Mouse (Mus musculus) left cerebral cortex, adult 2 months (tissue): ENCODE data around the gene Nrp2. TPM values are rescaled to one million over a fixed set of nuclear protein-coding genes. Genes with fewer than 3 reads are reported as not detected.

Experiments used
- DNase-seq, 2 experiments: peaks; one replicate each; pipeline ENCODE4 v3.0.0; 2021 to 2022; ENCODE audit warnings: low spot score in 2 of 2, mixed read lengths in 1 of 2; ENCODE audit errors: extremely low spot score in 1 of 2
- H3K27ac ChIP-seq: fragments of 200-600 bp; 2 replicates; pipeline ENCODE4 v1.8.1; 2022
- H3K4me3 ChIP-seq: fragments of 200-600 bp; 2 replicates; pipeline ENCODE4 v1.8.1; 2022
- CTCF ChIP-seq: fragments of 200-600 bp; IDR thresholded peaks from 2 replicates; pipeline ENCODE4 v1.8.1; 2022; ENCODE audit warnings: antibody characterized with exemption, mild to moderate bottlenecking, moderate library complexity
- intact Hi-C: fragments of 180-260 bp; cut with DNase I; formaldehyde crosslinking; loops from one replicate; pipeline ENCODE4 v1.15.1; 2025
- long read RNA-seq, 2 experiments: library from polyadenylated mRNA; stranded (forward); transcript quantifications; one replicate each; pipeline ENCODE4 v2.0.0; 2021; ENCODE audit warnings: borderline mapping rate in 2 of 2
- total RNA-seq, 2 experiments: library from RNA; stranded (reverse); gene quantifications; 2 replicates each; pipeline ENCODE4 v1.2.3; 2021

The Nrp2 gene
- total RNA-seq, result 10 to 100 TPM; 32.8 to 34.7 TPM
- long read RNA-seq, experiment 1, full-length matches to known transcripts, result 11 of 19 reads
- long read RNA-seq, experiment 1, partial matches to known transcripts, result 4 of 19 reads
- long read RNA-seq, experiment 1, other reads (novel, unspliced or antisense), result 4 of 19 reads
- long read RNA-seq, experiment 2, full-length matches to known transcripts, result 9 of 16 reads
- long read RNA-seq, experiment 2, partial matches to known transcripts, result 6 of 16 reads
- long read RNA-seq, experiment 2, other reads (novel, unspliced or antisense), result 1 of 16 reads

DNA sequence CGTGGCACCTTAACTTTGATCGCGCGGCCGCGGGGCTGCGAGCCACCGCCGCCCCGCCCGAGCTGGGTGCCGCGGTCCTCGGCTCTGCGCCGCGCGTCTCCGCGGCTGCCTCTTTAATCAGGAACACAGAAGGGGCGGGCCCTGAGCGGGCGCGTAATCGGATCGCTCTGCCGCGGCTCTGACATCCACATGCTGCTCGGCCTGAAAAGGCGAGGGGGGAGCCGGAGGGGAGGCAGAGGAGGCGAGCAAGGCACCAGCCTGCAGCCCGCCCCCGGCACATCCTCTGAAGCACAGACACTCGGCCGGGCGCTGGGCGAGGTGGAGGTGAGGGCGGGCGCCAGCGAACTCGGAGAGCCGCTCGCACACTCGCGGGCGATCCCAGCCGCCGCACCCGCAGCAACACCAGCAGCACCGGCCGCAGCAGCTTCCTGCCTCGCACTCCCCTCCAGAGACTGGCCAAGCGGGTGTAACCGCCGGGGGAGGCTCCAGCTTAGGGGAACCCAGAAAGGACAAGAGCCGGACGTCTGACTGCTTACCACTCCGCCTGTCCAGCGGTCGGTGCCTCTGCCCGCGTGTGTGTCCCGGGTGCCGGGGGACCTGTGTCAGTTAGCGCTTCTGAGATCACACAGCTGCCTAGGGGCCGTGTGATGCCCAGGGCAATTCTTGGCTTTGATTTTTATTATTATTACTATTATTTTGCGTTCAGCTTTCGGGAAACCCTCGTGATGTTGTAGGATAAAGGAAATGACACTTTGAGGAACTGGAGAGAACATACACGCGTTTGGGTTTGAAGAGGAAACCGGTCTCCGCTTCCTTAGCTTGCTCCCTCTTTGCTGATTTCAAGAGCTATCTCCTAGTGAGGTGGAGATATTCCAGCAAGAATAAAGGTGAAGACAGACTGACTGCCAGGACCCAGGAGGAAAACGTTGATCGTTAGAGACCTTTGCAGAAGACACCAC lies at the start of gene Nrp2:
Gene Nrp2, plus strand, starts transcription at position 128 of the 959 bp plus-strand sequence.
- no peak for TF ChIP-seq CTCF
- peak within 1 kb of the TSS; percentile 81 for H3K4me3 ChIP-seq
- H3K27ac ChIP-seq, result peak within 1 kb of the TSS; percentile 74
- intact Hi-C loops, result loop anchor here (5.0 to 10.0 kb wide), 5 partner anchors 931 to 1649 kb away; no protein-coding TSS in a partner anchor
- peak; percentile 75 to 85 for DNase-seq

- H3K4me3 ChIP-seq, result no peak overlapping the region
- DNase-seq, result no peak
- no peak overlapping the region for H3K27ac ChIP-seq
- no peak for TF ChIP-seq CTCF
- intact Hi-C loops, result no loop called here
Observed at GRCm38 (mm10) chr1:62654436-62654835, 48.6 kb upstream of the Nrp2 start.

DNA sequence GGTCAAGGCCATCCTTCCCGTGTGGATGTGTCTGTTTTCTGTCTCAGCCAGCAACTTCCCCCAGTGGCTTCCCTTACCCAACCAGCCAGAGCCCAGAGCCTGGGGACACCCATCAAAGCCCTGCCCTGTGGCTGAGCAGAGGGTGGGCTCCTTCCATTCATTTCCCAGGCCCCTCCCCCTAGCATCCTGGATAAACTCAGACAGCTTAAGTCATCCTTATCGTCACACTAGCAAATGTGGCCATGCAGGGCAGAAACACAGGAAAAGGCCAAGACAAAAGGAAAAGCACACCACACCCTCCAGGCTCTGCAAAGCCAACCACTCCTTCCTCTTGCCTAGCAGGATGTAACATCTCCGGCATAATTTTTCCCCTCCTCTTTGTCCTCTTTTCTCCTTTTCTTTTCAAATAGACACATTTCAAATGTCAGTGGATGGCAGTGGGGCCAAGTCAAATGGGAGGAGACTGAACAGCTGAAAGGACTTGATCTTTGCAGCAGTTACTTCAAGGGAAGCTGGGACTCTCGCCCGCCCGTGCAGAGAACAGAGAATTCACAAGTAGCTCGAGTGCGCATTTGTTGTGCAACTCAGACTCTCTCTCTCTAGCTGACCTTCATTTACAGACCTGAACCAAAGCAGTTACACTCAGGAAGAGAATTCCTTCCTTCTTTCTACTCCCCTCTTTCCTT lies 38.0 kb upstream of the Nrp2 start:
- no peak for TF ChIP-seq CTCF
- Histone ChIP-seq H3K4me3 (no peak overlapping the region), H3K27ac (no peak overlapping the region)
- DNase-seq, result no peak
- intact Hi-C loops, result no loop called here

- Histone ChIP-seq H3K4me3 (no peak overlapping the region), H3K27ac (no peak overlapping the region)
- DNase-seq, result no peak
- intact Hi-C loops, result no loop called here
- no peak for TF ChIP-seq CTCF
Observed at GRCm38 (mm10) chr1:62665771-62666730, 37.0 kb upstream of the Nrp2 start.

DNA sequence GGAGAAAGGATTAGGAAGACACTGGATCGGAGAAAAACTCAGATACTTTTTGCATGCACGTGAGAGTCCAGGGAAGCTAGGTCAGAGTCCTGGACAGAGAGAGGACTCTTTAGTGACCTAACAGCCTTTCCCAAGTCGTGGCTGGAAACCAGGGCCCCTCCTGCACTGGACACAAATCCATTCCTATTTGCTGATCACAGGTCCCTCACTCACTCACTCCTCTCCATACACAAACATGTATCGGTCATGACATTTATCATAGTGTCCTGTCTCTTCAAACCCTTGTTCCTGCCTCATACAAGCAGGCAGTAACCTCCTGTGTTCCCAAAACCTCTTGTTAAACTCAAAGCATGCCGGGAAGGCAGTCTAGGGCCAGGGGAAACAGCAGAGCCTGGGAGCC lies 36.3 kb upstream of the Nrp2 start:
- no peak overlapping the region for H3K27ac ChIP-seq
- no peak overlapping the region for H3K4me3 ChIP-seq
- intact Hi-C loops, result no loop called here
- no peak for TF ChIP-seq CTCF
- no peak for DNase-seq

GRCm38 (mm10) chr1:62678611-62679344 lies 24.3 kb upstream of the Nrp2 start:
- Histone ChIP-seq H3K27ac (no peak overlapping the region), H3K4me3 (no peak overlapping the region)
- intact Hi-C loops, result no loop called here
- no peak for TF ChIP-seq CTCF
- no peak for DNase-seq

GRCm38 (mm10) chr1:62679466-62679865 lies 23.6 kb upstream of the Nrp2 start:
- Histone ChIP-seq H3K27ac (no peak overlapping the region), H3K4me3 (no peak overlapping the region)
- DNase-seq, result no peak
- no peak for TF ChIP-seq CTCF
- intact Hi-C loops, result no loop called here

- H3K27ac ChIP-seq, result no peak overlapping the region
Observed at GRCm38 (mm10) chr1:62682456-62683385, 20.4 kb upstream of the Nrp2 start.

DNA sequence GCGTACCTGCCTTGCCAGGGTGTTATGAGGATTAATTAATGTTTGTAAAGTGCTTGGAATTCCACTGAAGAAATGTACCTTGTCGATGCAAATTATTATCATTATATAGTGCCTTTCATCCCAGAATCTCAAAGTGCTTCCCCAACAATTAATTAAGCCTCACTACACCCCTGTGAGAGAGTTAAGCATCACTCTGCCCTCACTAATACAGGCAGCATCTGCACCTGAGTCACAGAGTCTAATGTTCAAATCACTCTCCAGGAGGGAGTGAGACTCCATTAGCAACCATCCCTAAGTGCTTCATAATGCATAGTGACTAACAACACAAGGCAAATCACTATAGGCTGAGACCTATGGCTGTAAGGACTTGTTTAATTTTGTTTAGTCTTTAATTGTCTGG lies 19.6 kb upstream of the Nrp2 start:
- intact Hi-C loops, result loop anchor here (10.0 kb wide), 1 partner anchor 539 kb away; no protein-coding TSS in a partner anchor
- DNase-seq, result no peak
- Histone ChIP-seq H3K27ac (no peak overlapping the region), H3K4me3 (no peak overlapping the region)
- TF ChIP-seq CTCF, result no peak

More at GRCm38 (mm10) chr1:62682456-62683385, 20.4 kb upstream of the Nrp2 start:
- TF ChIP-seq CTCF, result no peak
- H3K4me3 ChIP-seq, result no peak overlapping the region
- DNase-seq, result no peak
- intact Hi-C loops, result loop anchor here (10.0 kb wide), 1 partner anchor 538 kb away; no protein-coding TSS in a partner anchor
